Comparison of ENCODE assay signal across 11 mouse cellular contexts in the genomic region with DNA sequence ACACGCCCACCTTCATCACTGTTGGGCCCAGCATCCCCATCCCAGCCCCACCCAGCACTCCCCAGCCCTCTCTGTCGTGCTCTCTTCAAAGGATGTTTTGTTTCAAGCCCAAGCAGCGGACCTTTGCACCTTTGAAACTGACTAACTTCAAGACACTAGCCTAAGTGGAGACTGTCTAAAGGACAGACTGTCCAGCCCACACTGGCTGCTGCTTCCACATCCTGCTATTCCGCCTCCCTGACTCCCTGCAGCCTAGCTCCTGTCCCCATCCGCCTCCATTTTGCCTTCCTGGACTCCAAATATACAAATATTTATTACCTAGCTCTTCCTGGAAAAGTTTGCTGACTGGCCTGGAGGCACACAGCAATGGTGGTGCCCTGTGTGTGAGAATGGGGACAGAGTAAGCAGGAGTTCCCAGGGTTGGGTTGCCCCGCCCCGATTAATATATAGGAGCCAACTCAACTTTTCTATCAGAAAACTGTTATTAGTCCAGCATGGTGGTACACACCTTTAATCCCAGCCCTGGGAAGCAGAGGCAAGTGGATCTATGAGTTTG. TPM values are rescaled to one million over a fixed set of nuclear protein-coding genes. Genes with fewer than 3 reads are reported as not detected.
DNase-seq lines count a peak whose midpoint lies in the region; ATAC-seq and TF ChIP-seq lines count a peak whose summit lies in the region.
"Had no signal": no experiment of that assay in that cellular context is flagged by ENCODE, and none has a peak within 500 bp of the region (broad histone marks: within the 10 kb centered on the region; RNA-seq: fewer than 3 reads in every experiment).

No protein-coding gene starts in this region.

- peak; percentile 60; the same call in 1 of the 2 replicates for ATAC-seq in kidney, postnatal 0 days (replicated peaks; ENCODE audit: low FRiP score, low read depth)
- no peak for ATAC-seq in embryonic facial prominence, embryonic 13.5 days (ENCODE audit: insufficient number of reproducible peaks, insufficient read depth, low FRiP score, low TSS enrichment, low read depth)
- ATAC-seq in megakaryocyte, adult 5-6 weeks (ENCODE audit: poor library complexity, severe bottlenecking) = no peak

- no peak overlapping the region for H3K9ac ChIP-seq in kidney, postnatal 0 days (ENCODE audit: low read depth, low read length)
- H3K9ac ChIP-seq in embryonic facial prominence, embryonic 13.5 days = 0 out of 2 replicates have a peak overlapping the region, but pooled peaks have one; percentile 6
- H3K9ac ChIP-seq: limb, embryonic 13.5 days had no signal

- H3K27me3 ChIP-seq in heart, embryonic 10.5 days (ENCODE audit: insufficient read depth, poor library complexity, severe bottlenecking) = no peaks in the 10 kb centered on the region
- no peaks in the 10 kb centered on the region for H3K27me3 ChIP-seq in kidney, postnatal 0 days (ENCODE audit: insufficient read depth, low read length)
- no peaks in the 10 kb centered on the region for H3K27me3 ChIP-seq in embryonic facial prominence, embryonic 13.5 days
- H3K27me3 ChIP-seq: limb, embryonic 13.5 days had no signal

- WGBS in heart, embryonic 10.5 days = 74% methylated on average over 7 of the region's 7 CpGs
- WGBS in kidney, postnatal 0 days = 62% methylated on average over 7 of the region's 7 CpGs
- WGBS in embryonic facial prominence, embryonic 13.5 days = 74% methylated on average over 7 of the region's 7 CpGs

- peaks cover 45% of the 10 kb centered on the region for H3K4me1 ChIP-seq in heart, embryonic 10.5 days
- H3K4me1 ChIP-seq in kidney, postnatal 0 days (replicated peaks; ENCODE audit: insufficient read depth, low read length) = no peaks in the 10 kb centered on the region
- peaks cover 9% of the 10 kb centered on the region; the same call in 1 of the 2 replicates for H3K4me1 ChIP-seq in embryonic facial prominence, embryonic 13.5 days

- H3K27ac ChIP-seq in heart, embryonic 10.5 days = peak overlapping the region; percentile 70
- peak overlapping the region; percentile 28; the same call in 1 of the 2 replicates for H3K27ac ChIP-seq in kidney, postnatal 0 days
- H3K27ac ChIP-seq in embryonic facial prominence, embryonic 13.5 days = no peak overlapping the region
- H3K27ac ChIP-seq: limb, embryonic 13.5 days had no signal

- H3K9me3 ChIP-seq in heart, embryonic 10.5 days = no peaks in the 10 kb centered on the region
- no peaks in the 10 kb centered on the region for H3K9me3 ChIP-seq in kidney, postnatal 0 days (replicated peaks; ENCODE audit: low read length)
- no peaks in the 10 kb centered on the region for H3K9me3 ChIP-seq in embryonic facial prominence, embryonic 13.5 days
- H3K9me3 ChIP-seq: limb, embryonic 13.5 days had no signal

- peaks cover 15% of the 10 kb centered on the region; the same call in 1 of the 2 replicates for H3K36me3 ChIP-seq in heart, embryonic 10.5 days
- H3K36me3 ChIP-seq in kidney, postnatal 0 days (ENCODE audit: insufficient read depth, low read length) = no peaks in the 10 kb centered on the region
- H3K36me3 ChIP-seq in embryonic facial prominence, embryonic 13.5 days = peaks cover 13% of the 10 kb centered on the region

- H3K4me3 ChIP-seq in heart, embryonic 10.5 days = no peak overlapping the region
- H3K4me3 ChIP-seq in kidney, postnatal 0 days (replicated peaks; ENCODE audit: low read depth, low read length) = no peak overlapping the region
- H3K4me3 ChIP-seq in embryonic facial prominence, embryonic 13.5 days = no peak overlapping the region
- H3K4me3 ChIP-seq: limb, embryonic 13.5 days had no signal

- no peak for TF ChIP-seq CTCF in kidney, postnatal 0 days (IDR thresholded peaks at IDR 0.05; ENCODE audit: low read depth)

- H3K4me2 ChIP-seq in kidney, postnatal 0 days (ENCODE audit: low read length) = no peak overlapping the region
- no peak overlapping the region for H3K4me2 ChIP-seq in embryonic facial prominence, embryonic 13.5 days
- H3K4me2 ChIP-seq: limb, embryonic 13.5 days had no signal

- no peak for DNase-seq in heart, embryonic 10.5 days (ENCODE audit: low spot score)
- no peak for DNase-seq in heart, adult 18-20 months
- DNase-seq in kidney, postnatal 0 days (ENCODE audit: low spot score) = no peak
- no peak for DNase-seq in kidney, adult 8-10 months
- peak; percentile 13 to 30 for DNase-seq in kidney, postnatal 4 days
- DNase-seq in right cerebral cortex, adult 2 months (ENCODE audit: low spot score in 2 of 2) = no peak
- DNase-seq: adrenal gland, adult 2 months; thymus, postnatal 14 days had no signal

RNA-seq across cellular contexts. Expression of gene Lgmn, which starts 22.6 kb away (rescaled TPM):
- polyA plus RNA-seq in heart, embryonic 10.5 days (2016; fragmentation: Nextera tagmentation; extraction: Ambion mirVana) = 84.4 and 111 TPM in 2 replicates
- 10 to 100 TPM; 60.6 to 61.5 TPM for total RNA-seq in heart, adult 18-20 months (2021)
- polyA plus RNA-seq in kidney, postnatal 0 days (2015; fragmentation: Nextera tagmentation; extraction: Ambion mirVana) = 286 and 302 TPM in 2 replicates
- polyA plus RNA-seq in embryonic facial prominence, embryonic 13.5 days (2015; fragmentation: Nextera tagmentation; extraction: Ambion mirVana) = 76.9 and 81.4 TPM in 2 replicates
- total RNA-seq in megakaryocyte, adult 5-6 weeks (2015) = 37.6 and 39.2 TPM in 2 replicates
- 28.7 and 33.0 TPM in 2 replicates for total RNA-seq in megakaryocyte, adult 5-6 weeks (2017)

RNA-seq across cellular contexts. Expression of gene Golga5, which starts 51.9 kb away (rescaled TPM):
- 25.7 and 26.1 TPM in 2 replicates for polyA plus RNA-seq in heart, embryonic 10.5 days (2016; fragmentation: Nextera tagmentation; extraction: Ambion mirVana)
- total RNA-seq in heart, adult 18-20 months (2021) = 10 to 100 TPM; 25.7 to 28.3 TPM
- 36.4 and 38.7 TPM in 2 replicates for polyA plus RNA-seq in kidney, postnatal 0 days (2015; fragmentation: Nextera tagmentation; extraction: Ambion mirVana)
- polyA plus RNA-seq in embryonic facial prominence, embryonic 13.5 days (2015; fragmentation: Nextera tagmentation; extraction: Ambion mirVana) = 40.3 and 41.3 TPM in 2 replicates
- total RNA-seq in megakaryocyte, adult 5-6 weeks (2015) = 24.1 and 26.3 TPM in 2 replicates
- 67.6 and 87.1 TPM in 2 replicates for total RNA-seq in megakaryocyte, adult 5-6 weeks (2017)

Comparison
In these comparisons a context has a peak if more than half of its experiments do, and no peak if none do; other contexts are left out.
1. DNase-seq: peak in kidney, postnatal 4 days (2 of 2); none in heart, embryonic 10.5 days (single experiment), heart, adult 18-20 months (0 of 2), kidney, postnatal 0 days (single experiment), kidney, adult 8-10 months (0 of 2) and right cerebral cortex, adult 2 months (0 of 2).